Mouse (Mus musculus): ENCODE measurements at regions not wholly inside any gene's neighbourhood (a gene's known extent, or its start where the extent isn't known, plus 50 kb on each side); places are given as distances from the start of the nearest gene placed in this dataset.

DNA sequence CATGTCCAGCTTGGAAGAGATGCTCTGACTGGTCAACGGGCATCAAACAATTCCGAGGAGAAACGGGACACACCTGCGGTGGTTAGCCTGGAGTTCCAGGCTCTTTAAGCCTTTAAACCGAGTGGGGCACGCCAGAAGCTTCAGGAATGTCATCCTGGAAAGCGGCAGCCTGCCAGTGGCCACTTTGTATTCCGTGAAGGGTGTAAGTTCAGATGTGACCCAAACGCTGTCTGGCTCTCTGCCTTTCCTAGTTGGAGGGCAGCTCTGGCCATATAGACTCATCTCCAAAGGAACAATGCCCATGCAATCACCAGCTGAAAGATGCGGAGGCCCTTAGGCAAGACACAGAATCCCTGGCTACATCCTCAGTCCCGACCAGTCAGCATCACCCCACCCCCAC, 597.8 kb upstream of the Gm10131 start:
- TF ChIP-seq CTCF (IDR thresholded peaks at IDR 0.05; ENCODE audit: borderline replicate concordance, extremely low read depth, insufficient read depth, insufficient read length) (no peak), POLR2A (IDR thresholded peaks at IDR 0.05; ENCODE audit: borderline replicate concordance, extremely low read depth, insufficient read depth, insufficient read length, poor library complexity, severe bottlenecking) (no peak)

Measured in brain, embryonic 14.5 days (tissue).